Mouse (Mus musculus) activated CD4-positive, CD25-positive, alpha-beta regulatory T cell (primary cell): Measurements from ENCODE around the gene Klhl40. TPM values are rescaled to one million over a fixed set of nuclear protein-coding genes. Genes with fewer than 3 reads are reported as not detected.

Source experiments
- polyA plus RNA-seq, 2 experiments: library from polyadenylated mRNA; unstranded; fragments of 100-300 nt; shearing (Covaris generic); gene quantifications; one replicate each; pipeline ENCODE4 v1.2.1; 2017

Klhl40 gene
- polyA plus RNA-seq, result not detected

GRCm38 (mm10) chr9:121777484-121778065 is at the start of gene Klhl40:
Gene Klhl40 (plus strand): TSS chr9:121777607.

GRCm38 (mm10) chr9:121759091-121760081 is 18.0 kb upstream of the Klhl40 start, which contains the start of gene Zfp651:
Gene Zfp651 (plus strand): TSS chr9:121759330.

GRCm38 (mm10) chr9:121791757-121792521 is 14.5 kb downstream of the Klhl40 start, which contains the start of gene Hhatl:
Gene Hhatl (minus strand): TSS chr9:121792507.

Other genes with a start within 250 kb of the Klhl40 start
- gene Lyzl4, start 135.5 kb upstream of the Klhl40 start, polyA plus RNA-seq, result not detected
- gene Vipr1, start 134.9 kb upstream of the Klhl40 start, polyA plus RNA-seq, result 10 to 100 TPM in 1 of 2 experiments, 1 to 10 TPM in 1; 4.6 to 17.7 TPM
- gene Sec22c, start 72.1 kb upstream of the Klhl40 start, polyA plus RNA-seq, result 10 to 100 TPM; 18.9 to 27.5 TPM
- 10 to 100 TPM; 25.5 to 30.2 TPM for gene Ss18l2, start 67.3 kb upstream of the Klhl40 start, polyA plus RNA-seq
- gene Nktr, start 58.4 kb upstream of the Klhl40 start, polyA plus RNA-seq, result 100 to 1,000 TPM; 110 to 125 TPM
- gene Zfp651, start 18.3 kb upstream of the Klhl40 start, polyA plus RNA-seq, result under 1 TPM; 0.51 to 0.54 TPM
- gene Hhatl, start 14.9 kb downstream of the Klhl40 start, polyA plus RNA-seq, result under 1 TPM in 1 of 2 experiments, not detected in 1; 0.86 TPM
- gene Ccdc13, start 61.9 kb downstream of the Klhl40 start, polyA plus RNA-seq, result under 1 TPM in 1 of 2 experiments, not detected in 1; 0.27 TPM
- gene Higd1a, start 80.8 kb downstream of the Klhl40 start, polyA plus RNA-seq, result 100 to 1,000 TPM; 101 to 111 TPM
- not detected for gene Ackr2, start 120.7 kb downstream of the Klhl40 start, polyA plus RNA-seq
- gene Cyp8b1, start 138.7 kb downstream of the Klhl40 start, polyA plus RNA-seq, result under 1 TPM in 1 of 2 experiments, not detected in 1; 0.26 TPM
- under 1 TPM in 1 of 2 experiments, not detected in 1; 0.47 TPM for gene Fam198a, start 173.4 kb downstream of the Klhl40 start, polyA plus RNA-seq
- gene Pomgnt2, start 219.5 kb downstream of the Klhl40 start, polyA plus RNA-seq, result not detected